Mouse (Mus musculus): ENCODE measurements around the gene Lrrc71.

Lrrc71 gene

GRCm38 (mm10) chr3:87748431-87748830 lies at the start of gene Lrrc71:
Lrrc71 (minus strand) TSS chr3:87748625.
- H3K27me3 ChIP-seq (ENCODE audit: control insufficient read depth, insufficient read depth, low read length, poor library complexity, severe bottlenecking) = no peaks in the 10 kb centered on the region
- DNase-seq (ENCODE audit: low read depth, low spot score) = no peak
- H3K36me3 ChIP-seq (ENCODE audit: control insufficient read depth, insufficient read depth, low read length, poor library complexity, severe bottlenecking) = peaks cover 2% of the 10 kb centered on the region; the same call in 1 of the 2 replicates

- Histone ChIP-seq H3K36me3 (ENCODE audit: control insufficient read depth, insufficient read depth, low read length, poor library complexity, severe bottlenecking) (no peaks in the 10 kb centered on the region), H3K27me3 (ENCODE audit: control insufficient read depth, insufficient read depth, low read length, poor library complexity, severe bottlenecking) (no peaks in the 10 kb centered on the region)
- no peak for DNase-seq (ENCODE audit: low read depth, low spot score)
These were observed 48.4 kb upstream of the Lrrc71 start, which contains the start of gene Insrr for GRCm38 (mm10) chr3:87796736-87797334. Insrr (plus strand) TSS chr3:87796951.

GRCm38 (mm10) chr3:87795336-87796277 lies 47.2 kb upstream of the Lrrc71 start:
- peak; percentile 64 for DNase-seq (ENCODE audit: low read depth, low spot score)
- H3K27me3 ChIP-seq (ENCODE audit: control insufficient read depth, insufficient read depth, low read length, poor library complexity, severe bottlenecking) = no peaks in the 10 kb centered on the region
- H3K36me3 ChIP-seq (ENCODE audit: control insufficient read depth, insufficient read depth, low read length, poor library complexity, severe bottlenecking) = no peaks in the 10 kb centered on the region

GRCm38 (mm10) chr3:87794922-87795325 lies 46.5 kb upstream of the Lrrc71 start, which contains the start of gene Ntrk1:
Ntrk1 (minus strand) TSS chr3:87795162.
- Histone ChIP-seq H3K27me3 (ENCODE audit: control insufficient read depth, insufficient read depth, low read length, poor library complexity, severe bottlenecking) (no peaks in the 10 kb centered on the region), H3K36me3 (ENCODE audit: control insufficient read depth, insufficient read depth, low read length, poor library complexity, severe bottlenecking) (no peaks in the 10 kb centered on the region)
- no peak for DNase-seq (ENCODE audit: low read depth, low spot score)

- Histone ChIP-seq H3K36me3 (ENCODE audit: control insufficient read depth, insufficient read depth, low read length, poor library complexity, severe bottlenecking) (no peaks in the 10 kb centered on the region), H3K27me3 (ENCODE audit: control insufficient read depth, insufficient read depth, low read length, poor library complexity, severe bottlenecking) (no peaks in the 10 kb centered on the region)
- no peak for DNase-seq (ENCODE audit: low read depth, low spot score)
These were observed 41.3 kb upstream of the Lrrc71 start for GRCm38 (mm10) chr3:87789768-87790167.

- H3K27me3 ChIP-seq (ENCODE audit: control insufficient read depth, insufficient read depth, low read length, poor library complexity, severe bottlenecking) = no peaks in the 10 kb centered on the region
- H3K36me3 ChIP-seq (ENCODE audit: control insufficient read depth, insufficient read depth, low read length, poor library complexity, severe bottlenecking) = no peaks in the 10 kb centered on the region
- DNase-seq (ENCODE audit: low read depth, low spot score) = no peak
These were observed 40.8 kb upstream of the Lrrc71 start for GRCm38 (mm10) chr3:87789248-87789647.

GRCm38 (mm10) chr3:87785626-87786214 lies 37.3 kb upstream of the Lrrc71 start:
- DNase-seq (ENCODE audit: low read depth, low spot score) = no peak
- Histone ChIP-seq H3K36me3 (ENCODE audit: control insufficient read depth, insufficient read depth, low read length, poor library complexity, severe bottlenecking) (no peaks in the 10 kb centered on the region), H3K27me3 (ENCODE audit: control insufficient read depth, insufficient read depth, low read length, poor library complexity, severe bottlenecking) (no peaks in the 10 kb centered on the region)

GRCm38 (mm10) chr3:87785156-87785555 lies 36.7 kb upstream of the Lrrc71 start:
- no peak for DNase-seq (ENCODE audit: low read depth, low spot score)
- H3K27me3 ChIP-seq (ENCODE audit: control insufficient read depth, insufficient read depth, low read length, poor library complexity, severe bottlenecking) = no peaks in the 10 kb centered on the region

GRCm38 (mm10) chr3:87783282-87784023 lies 35.0 kb upstream of the Lrrc71 start:
- Histone ChIP-seq H3K27me3 (ENCODE audit: control insufficient read depth, insufficient read depth, low read length, poor library complexity, severe bottlenecking) (no peaks in the 10 kb centered on the region), H3K36me3 (ENCODE audit: control insufficient read depth, insufficient read depth, low read length, poor library complexity, severe bottlenecking) (no peaks in the 10 kb centered on the region)
- no peak for DNase-seq (ENCODE audit: low read depth, low spot score)

More at GRCm38 (mm10) chr3:87785156-87785555, 36.7 kb upstream of the Lrrc71 start:
- H3K36me3 ChIP-seq (ENCODE audit: control insufficient read depth, insufficient read depth, low read length, poor library complexity, severe bottlenecking) = no peaks in the 10 kb centered on the region

GRCm38 (mm10) chr3:87779086-87779485 lies 30.7 kb upstream of the Lrrc71 start:
- no peak for DNase-seq (ENCODE audit: low read depth, low spot score)
- no peaks in the 10 kb centered on the region for H3K36me3 ChIP-seq (ENCODE audit: control insufficient read depth, insufficient read depth, low read length, poor library complexity, severe bottlenecking)
- H3K27me3 ChIP-seq (ENCODE audit: control insufficient read depth, insufficient read depth, low read length, poor library complexity, severe bottlenecking) = no peaks in the 10 kb centered on the region

GRCm38 (mm10) chr3:87778283-87778682 lies 29.9 kb upstream of the Lrrc71 start:
- no peaks in the 10 kb centered on the region for H3K27me3 ChIP-seq (ENCODE audit: control insufficient read depth, insufficient read depth, low read length, poor library complexity, severe bottlenecking)
- DNase-seq (ENCODE audit: low read depth, low spot score) = no peak
- no peaks in the 10 kb centered on the region for H3K36me3 ChIP-seq (ENCODE audit: control insufficient read depth, insufficient read depth, low read length, poor library complexity, severe bottlenecking)

- no peak for DNase-seq (ENCODE audit: low read depth, low spot score)
- Histone ChIP-seq H3K27me3 (ENCODE audit: control insufficient read depth, insufficient read depth, low read length, poor library complexity, severe bottlenecking) (no peaks in the 10 kb centered on the region), H3K36me3 (ENCODE audit: control insufficient read depth, insufficient read depth, low read length, poor library complexity, severe bottlenecking) (no peaks in the 10 kb centered on the region)
These were observed 22.7 kb upstream of the Lrrc71 start for GRCm38 (mm10) chr3:87771088-87771487.

- DNase-seq (ENCODE audit: low read depth, low spot score) = peak; percentile 87
- Histone ChIP-seq H3K36me3 (ENCODE audit: control insufficient read depth, insufficient read depth, low read length, poor library complexity, severe bottlenecking) (no peaks in the 10 kb centered on the region), H3K27me3 (ENCODE audit: control insufficient read depth, insufficient read depth, low read length, poor library complexity, severe bottlenecking) (no peaks in the 10 kb centered on the region)
These were observed 21.9 kb upstream of the Lrrc71 start for GRCm38 (mm10) chr3:87770280-87770679.

- H3K36me3 ChIP-seq (ENCODE audit: control insufficient read depth, insufficient read depth, low read length, poor library complexity, severe bottlenecking) = no peaks in the 10 kb centered on the region
- DNase-seq (ENCODE audit: low read depth, low spot score) = no peak
- H3K27me3 ChIP-seq (ENCODE audit: control insufficient read depth, insufficient read depth, low read length, poor library complexity, severe bottlenecking) = no peaks in the 10 kb centered on the region
These were observed 21.1 kb upstream of the Lrrc71 start for GRCm38 (mm10) chr3:87769506-87769905.
